Mouse (Mus musculus) right cerebral cortex, adult 2 months (tissue): ENCODE results near the gene Csdc2.
"Not testable (repeated sequence)": the region's sequence is repeated elsewhere in the genome, so short reads cannot be mapped to it uniquely, and the experiment has no call there.

Experiments used
- DNase-seq, 2 experiments: peaks; one replicate each; pipeline ENCODE4 v3.0.0; 2021 to 2022; ENCODE audit warnings: low spot score in 2 of 2

The Csdc2 gene

DNA sequence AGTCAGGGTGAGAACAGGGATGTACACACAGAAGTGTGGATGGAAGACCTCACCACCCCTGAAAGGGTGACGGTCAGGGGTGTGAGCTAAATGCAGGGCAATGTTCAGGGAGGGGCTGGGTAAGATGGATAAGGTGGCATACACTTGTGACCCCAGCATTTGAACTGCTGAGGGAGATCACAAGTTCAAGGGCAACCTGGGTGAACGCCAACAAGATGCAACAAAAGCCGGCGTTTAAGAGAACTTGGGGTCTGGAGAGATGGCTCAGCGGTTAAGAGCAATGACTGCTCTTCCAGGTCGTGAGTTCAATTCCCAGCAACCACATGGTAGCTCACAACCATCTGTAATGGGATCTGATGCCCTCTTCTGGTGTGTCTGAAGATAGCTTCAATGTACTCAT lies 18.2 kb downstream of the Csdc2 start:
- DNase-seq: no peak

DNA sequence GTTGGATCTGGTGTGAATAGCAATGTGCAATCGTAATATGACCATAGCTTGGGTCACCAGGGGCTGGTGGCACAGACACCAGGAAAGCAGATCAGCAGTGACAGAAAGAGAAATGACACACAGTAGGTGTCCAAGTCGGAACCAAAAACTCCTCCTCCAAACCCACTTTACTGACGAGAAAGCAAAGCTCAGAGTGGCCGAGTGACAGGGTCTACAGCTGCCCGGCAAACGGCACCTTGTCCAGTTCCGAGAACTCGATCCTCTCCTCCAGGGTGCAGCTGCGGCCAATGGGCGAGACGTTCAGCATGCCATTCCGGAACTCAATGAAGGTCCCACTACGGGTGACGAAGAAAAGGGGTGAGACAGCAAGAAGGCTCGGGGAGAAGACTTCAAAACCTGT lies 18.9 kb downstream of the Csdc2 start:
- no peak for DNase-seq

DNA sequence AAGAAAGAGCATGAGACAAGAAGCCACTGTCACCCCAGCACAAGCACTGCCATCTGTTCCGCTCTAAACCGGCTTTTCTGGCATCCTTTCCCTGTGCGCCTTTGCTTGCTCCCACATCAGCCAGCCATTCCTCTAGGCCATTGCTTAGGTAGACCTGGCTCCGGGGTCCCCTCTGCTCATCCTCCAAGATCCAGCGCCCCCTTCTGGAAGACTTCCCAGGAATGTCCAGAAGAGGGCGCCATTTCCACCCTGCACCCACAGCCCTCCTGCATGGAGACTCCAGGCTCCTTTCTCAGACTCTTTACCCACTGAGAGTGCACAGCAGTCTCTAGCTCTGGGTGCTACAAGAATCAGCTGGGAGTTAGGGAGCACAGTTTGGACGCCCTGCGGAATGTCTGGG lies 19.9 kb downstream of the Csdc2 start:
- DNase-seq: peak in 1 of 2 experiments; percentile 60

DNA sequence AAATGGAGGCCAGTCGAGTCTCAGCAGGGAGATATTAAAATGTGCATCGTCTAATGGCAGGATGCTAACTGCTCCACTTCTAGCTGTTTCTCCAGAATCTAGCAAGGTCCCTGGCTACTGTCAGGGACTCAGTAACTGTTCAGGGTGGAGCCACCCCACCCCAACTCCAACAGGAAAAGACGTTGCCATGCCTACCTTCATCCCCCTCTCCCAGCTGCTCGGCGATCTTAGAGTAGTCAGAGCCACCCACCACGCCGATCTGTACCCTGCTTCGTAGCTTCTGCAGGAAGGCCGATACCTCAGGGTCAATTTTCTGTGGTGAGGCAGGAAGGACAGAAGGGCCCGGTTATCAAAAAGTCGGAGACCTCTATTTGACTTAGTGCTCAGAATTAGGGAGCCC lies 21.0 kb downstream of the Csdc2 start:
- DNase-seq: peak in 1 of 2 experiments; percentile 60

DNA sequence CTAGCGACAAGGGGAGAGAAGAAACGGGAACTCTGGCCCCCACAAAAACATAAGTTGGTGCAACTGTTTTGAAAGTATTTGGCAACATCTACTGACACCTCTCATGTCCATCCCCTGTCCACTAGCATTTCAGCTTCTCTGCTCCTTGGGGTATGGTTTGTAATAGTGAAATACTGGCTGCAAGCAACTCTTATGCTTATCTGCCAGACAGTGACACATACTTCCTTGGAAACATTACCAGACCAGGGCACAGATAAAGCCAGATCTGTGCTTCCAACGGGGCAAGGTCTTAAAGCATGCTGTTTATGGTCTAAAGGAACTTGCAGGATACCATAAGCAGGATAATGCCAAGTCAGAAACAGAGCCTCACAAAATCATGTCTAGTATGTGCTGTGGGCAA lies 22.3 kb downstream of the Csdc2 start:
- no peak for DNase-seq

DNA sequence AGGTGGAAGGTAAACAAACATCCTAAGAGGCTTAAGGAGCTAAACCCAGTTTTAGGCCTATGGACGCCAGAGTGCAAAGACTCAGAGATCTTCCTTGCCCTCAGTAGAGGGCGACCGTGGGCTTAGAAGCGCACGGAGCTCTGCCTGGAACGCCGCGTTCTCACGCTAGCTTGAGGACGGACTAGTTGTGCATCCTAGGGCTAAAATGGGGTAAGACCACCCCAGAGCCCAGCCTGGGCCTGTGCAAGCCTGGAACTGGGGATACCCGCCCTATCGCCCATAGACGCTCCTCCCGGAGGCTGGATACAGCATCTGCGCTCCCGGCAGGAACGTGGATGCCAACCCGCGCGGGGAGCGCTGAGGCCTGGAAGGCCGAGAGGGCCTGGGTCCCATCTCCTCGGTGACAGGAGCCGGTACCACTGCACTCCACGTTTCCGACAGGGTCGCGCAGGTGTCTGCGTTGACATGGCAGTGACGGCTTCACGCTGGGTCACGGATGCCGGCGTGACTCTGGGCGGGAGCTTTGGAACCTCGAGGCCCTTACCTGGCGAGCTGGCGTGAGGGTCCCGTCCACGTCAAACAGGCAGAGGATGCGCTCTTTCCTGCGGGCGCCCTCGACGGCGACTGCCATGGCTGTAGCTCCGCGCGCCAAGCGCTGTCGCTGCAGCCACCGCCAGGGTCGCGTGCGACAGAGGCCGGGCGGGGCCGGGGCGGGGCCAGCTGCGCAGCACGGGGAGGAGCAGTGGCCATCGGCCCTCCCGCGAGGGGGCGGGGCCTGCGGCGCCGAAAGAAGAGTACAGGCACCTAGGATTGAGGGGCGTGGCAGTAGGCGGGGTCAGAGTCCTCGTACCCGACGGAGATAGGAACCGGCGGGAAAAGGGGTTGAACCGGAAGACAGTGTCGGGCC lies 23.9 kb downstream of the Csdc2 start, which contains the start of gene Pmm1:
Pmm1 (minus strand) TSS at position 760 of the 907 bp plus-strand sequence.
- peak; percentile 95 to 98 for DNase-seq

DNA sequence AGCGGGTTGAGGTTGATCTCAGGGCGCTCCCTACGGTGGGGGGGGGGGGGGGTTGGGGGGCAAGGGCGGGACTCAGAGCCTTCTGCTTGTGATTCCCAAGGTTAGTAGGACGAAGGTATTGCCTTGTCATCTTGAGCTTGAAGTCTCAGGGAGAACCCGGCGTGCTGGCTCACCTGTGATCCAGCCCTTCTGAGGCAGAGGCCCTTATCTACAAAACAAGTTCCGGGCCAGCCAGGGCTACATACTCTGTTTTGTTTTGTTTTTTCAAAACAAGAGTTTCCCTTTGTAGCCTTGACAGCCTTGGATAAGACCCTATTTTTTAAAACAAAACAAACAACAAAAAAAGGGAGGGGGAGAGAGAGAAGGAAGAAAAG lies 24.5 kb downstream of the Csdc2 start:
- DNase-seq: no peak

GRCm38 (mm10) chr15:81964262-81964661 lies 27.7 kb downstream of the Csdc2 start:
- DNase-seq: no peak

- no peak for DNase-seq
These were observed 28.5 kb downstream of the Csdc2 start for GRCm38 (mm10) chr15:81964980-81965545.

- DNase-seq: no peak
These were observed 29.7 kb downstream of the Csdc2 start for GRCm38 (mm10) chr15:81966062-81966829.

DNA sequence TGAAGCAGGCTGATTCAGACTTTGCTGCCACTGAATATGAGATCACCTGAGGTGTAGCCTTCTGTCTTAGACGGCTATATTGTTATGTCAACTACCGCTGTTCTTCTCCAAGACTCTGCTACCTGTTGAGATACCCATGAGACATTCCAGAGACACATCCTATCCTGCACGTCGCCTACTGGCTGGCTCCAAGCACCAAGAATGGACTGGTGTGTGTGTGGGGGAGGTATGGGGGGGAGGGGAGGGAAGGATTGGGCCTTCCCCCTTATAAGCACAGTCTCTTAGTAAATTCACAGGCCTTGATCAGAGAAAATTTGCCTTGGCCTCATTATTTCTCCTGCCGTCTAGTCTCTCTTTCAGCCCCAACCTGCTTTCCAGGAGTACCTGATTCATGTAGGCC lies 31.3 kb downstream of the Csdc2 start:
- no peak for DNase-seq

DNA sequence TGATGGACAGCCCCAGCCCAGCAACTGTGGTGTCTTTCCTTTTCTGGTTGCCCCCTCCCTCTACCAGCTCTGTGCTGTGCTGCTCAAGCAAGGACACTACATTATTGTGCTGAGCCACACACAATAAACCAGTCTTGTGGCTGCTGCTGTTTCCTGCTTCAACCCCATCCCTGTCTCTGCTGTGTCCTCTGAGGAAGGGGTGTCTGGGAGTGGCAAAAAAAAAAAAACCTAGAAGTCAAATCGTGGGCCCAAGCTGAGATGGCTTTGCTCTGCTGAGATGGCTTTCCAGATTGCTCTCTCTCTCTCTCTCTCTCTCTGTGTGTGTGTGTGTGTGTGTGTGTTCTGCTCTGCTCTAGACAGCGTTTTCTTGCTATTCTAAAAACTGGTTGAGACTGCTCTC lies 31.9 kb downstream of the Csdc2 start:
- no peak for DNase-seq

- no peak for DNase-seq
These were observed 32.6 kb downstream of the Csdc2 start for GRCm38 (mm10) chr15:81969173-81969572.

DNA sequence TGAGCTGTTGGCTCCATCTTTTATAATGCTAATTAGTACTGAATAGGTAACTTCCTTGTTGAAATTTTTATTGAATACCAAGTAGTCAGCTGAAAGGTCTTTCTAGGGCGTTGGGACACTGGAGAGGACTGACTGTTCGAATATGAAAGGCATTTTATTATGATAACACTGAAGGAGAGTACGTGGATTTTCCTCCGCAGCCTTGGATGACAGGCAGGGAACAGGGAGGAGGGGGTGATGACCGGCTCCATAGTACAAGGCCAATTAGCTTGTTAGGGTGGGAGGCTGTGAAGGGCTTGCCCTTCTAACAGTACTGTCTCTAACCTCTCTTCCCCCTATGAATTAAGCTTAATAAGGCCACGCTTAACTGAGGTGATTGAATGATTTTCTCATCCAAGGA lies 33.1 kb downstream of the Csdc2 start:
- not testable (repeated sequence) for DNase-seq

GRCm38 (mm10) chr15:81970498-81970897 lies 33.9 kb downstream of the Csdc2 start:
- not testable (repeated sequence) for DNase-seq

DNA sequence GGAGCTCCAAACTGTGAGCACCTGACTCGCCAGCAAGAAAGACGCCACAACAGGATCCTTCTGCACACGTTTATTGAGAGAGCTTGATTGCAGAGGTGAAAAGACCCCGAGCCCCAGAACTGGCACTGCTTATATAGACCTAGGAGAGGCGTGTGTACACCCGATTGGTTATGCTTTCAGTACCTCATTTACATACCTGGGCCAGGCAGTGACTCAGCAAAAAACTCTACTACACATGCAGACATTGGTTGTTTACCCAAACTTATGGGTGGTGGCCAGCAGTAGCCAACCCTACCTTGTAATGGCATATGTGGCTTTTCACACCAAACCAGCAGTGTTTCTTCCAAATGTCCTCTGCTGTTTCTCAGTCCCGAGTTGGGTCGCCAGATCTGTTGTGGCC lies 38.6 kb downstream of the Csdc2 start:
- DNase-seq: not testable (repeated sequence)

GRCm38 (mm10) chr15:81980321-81980720 lies 43.8 kb downstream of the Csdc2 start, which contains the start of gene 1700029P11Rik:
Gene 1700029P11Rik (plus strand): TSS chr15:81980540.
- no peak for DNase-seq

DNA sequence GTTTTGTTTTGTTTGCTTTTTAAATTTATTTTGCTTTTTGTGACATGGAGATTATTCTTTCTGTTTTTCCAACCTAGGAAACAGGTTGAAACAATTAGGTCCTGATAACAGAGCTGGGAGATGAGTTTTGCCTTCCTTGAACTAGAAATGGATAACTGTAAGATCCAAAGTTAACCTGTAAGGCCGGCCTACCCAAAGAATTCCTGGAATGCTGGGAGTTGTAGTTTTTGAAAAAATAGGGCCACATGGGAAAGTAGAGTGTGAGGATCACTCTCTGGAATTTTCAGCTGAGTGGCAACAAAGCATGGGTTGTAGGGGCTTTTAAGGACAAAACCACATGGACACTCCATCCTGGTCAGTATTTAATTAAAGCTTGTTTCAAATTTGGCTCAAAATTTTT lies 45.6 kb downstream of the Csdc2 start:
- DNase-seq: no peak

DNA sequence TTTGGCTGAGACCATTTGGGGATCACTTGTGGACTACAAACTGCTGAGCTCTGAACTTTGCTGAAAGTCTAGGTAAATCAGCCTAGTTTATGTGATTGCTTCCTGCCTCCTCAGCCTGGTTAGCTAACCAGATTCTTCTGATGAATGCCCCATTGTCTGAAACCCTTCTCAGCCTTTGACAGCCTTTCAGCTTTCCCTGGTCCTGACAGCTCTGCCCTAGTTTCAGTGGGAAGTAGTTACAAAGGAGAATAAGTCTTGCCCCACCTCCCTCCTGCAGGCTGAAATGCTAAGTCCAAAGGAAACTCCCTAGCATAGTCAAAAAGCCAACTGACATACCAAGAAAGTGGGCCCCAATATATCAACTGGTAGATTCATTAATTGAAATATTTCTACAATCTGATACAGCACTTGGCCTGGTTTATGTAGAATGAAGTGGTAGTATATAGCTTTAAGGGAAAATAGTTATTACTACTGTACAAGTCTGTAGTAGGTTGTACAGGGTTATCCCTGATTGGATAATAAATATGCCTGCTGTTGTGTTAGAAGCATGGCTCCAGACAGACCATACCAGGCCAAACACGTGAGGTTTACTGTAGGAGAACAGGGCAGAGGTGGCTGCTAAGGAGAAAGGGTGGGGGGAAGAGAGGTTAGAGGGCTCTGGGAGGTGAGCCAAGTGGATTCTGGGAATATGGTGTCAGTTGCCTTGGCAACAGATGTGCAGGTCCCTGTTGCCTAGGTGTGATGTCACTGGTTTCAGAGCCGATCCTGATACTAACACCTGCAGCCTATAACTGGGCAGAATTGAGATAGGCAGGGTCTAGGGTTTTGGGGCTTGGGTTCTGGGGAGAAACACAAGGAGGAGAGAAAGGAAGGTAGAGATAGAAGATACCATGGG lies 49.0 kb downstream of the Csdc2 start:
- no peak for DNase-seq

- no peak for DNase-seq
These were observed 51.1 kb downstream of the Csdc2 start, which contains the start of gene Xrcc6 for GRCm38 (mm10) chr15:81987646-81988045. Gene Xrcc6 (plus strand): TSS chr15:81987835.

DNA sequence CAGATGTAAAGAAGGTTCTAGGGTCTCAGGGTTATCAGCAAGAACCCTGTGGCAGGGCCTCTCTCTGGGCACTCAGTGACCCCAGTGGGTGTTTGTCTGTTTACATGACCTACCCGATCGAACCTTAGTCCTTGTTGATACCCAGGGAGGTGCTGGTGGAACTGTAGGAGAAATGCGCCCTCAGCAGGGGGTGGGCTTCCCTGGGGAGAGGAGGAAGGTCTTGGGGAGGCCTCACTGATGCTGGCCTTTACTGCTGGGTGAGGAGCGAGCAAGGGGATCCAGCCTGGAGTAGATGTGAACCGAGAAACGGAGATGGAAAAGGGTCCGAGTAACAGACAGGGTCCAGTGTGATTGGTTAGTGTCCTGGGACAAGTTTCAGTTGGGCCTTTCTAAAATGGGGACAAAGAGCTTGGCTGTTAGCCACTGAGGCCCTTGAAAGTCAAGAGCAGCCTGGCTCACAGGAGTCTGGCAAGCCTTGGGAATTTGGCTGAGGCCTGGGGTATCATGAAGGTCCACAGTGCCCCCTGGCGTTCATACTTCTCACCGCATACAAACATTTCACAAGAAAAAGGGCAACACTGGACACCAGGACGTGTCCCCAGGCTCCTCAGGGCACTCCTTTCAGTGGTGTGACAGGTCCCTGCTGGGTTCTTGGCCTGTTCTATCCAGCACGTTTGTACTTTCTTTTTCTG lies 53.0 kb downstream of the Csdc2 start:
- DNase-seq: peak; percentile 85 to 90
